Comparison of ENCODE assay signal across 36 mouse cellular contexts in the genomic region with DNA sequence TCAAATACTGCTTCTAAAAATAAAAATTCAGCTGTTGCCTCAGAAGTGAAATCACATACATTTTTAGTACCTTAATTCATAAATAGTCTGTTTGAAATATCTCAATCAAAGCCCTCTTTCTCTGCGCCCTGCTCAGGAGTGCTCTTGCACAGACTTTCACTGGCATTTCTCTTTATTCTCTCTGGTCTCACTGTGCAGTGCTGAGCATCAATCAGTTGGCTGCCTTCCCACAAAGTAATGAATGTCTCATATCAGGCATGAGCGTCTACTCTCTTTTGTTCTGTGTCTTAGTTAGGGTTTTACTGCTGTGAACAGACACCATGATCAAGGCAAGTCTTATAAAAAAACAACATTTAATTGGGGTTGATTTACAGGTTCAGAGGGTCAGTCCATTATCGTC.
DNase-seq lines count a peak whose midpoint lies in the region; ATAC-seq and TF ChIP-seq lines count a peak whose summit lies in the region.
"Had no signal": no experiment of that assay in that cellular context is flagged by ENCODE, and none has a peak within 500 bp of the region (broad histone marks: within the 10 kb centered on the region; RNA-seq: fewer than 3 reads in every experiment).

No protein-coding gene starts in this region.

- whole genome bisulfite sequencing in limb, embryonic 14.5 days: 64% methylated on average over 3 of the region's 3 CpGs
- WGBS in limb, embryonic 10.5 days: 88% methylated on average over 3 of the region's 3 CpGs
- WGBS in forebrain, embryonic 15.5 days: 18% methylated on average over 3 of the region's 3 CpGs

- H3K4me3 ChIP-seq in limb, embryonic 14.5 days (replicated peaks; ENCODE audit: low read length): no peak overlapping the region
- H3K4me3 ChIP-seq in limb, embryonic 10.5 days: no peak overlapping the region
- H3K4me3 ChIP-seq in forebrain, embryonic 15.5 days: no peak overlapping the region
- H3K4me3 ChIP-seq: embryonic facial prominence, embryonic 15.5 days; gastrocnemius, adult 2 months; hindbrain, embryonic 13.5 days; myocyte; neural tube, embryonic 13.5 days had no signal

- H3K4me2 ChIP-seq in limb, embryonic 14.5 days (replicated peaks; ENCODE audit: low read depth, low read length, severe bottlenecking): no peak overlapping the region
- H3K4me2 ChIP-seq in forebrain, embryonic 15.5 days (replicated peaks): no peak overlapping the region
- H3K4me2 ChIP-seq: embryonic facial prominence, embryonic 15.5 days; heart, embryonic 11.5 days; hindbrain, embryonic 13.5 days; neural tube, embryonic 13.5 days had no signal

- H3K9ac ChIP-seq in limb, embryonic 14.5 days (ENCODE audit: low read depth, low read length, severe bottlenecking): no peak overlapping the region
- H3K9ac ChIP-seq in forebrain, embryonic 15.5 days (replicated peaks): no peak overlapping the region
- H3K9ac ChIP-seq: embryonic facial prominence, embryonic 15.5 days; hindbrain, embryonic 13.5 days; liver, embryonic 14.5 days; neural tube, embryonic 13.5 days had no signal

- ATAC-seq in limb, embryonic 14.5 days (ENCODE audit: low FRiP score, low read depth): no peak
- peak; percentile 85 for ATAC-seq in forebrain, embryonic 15.5 days (replicated peaks)
- ATAC-seq: CD4-positive, CD25-positive, alpha-beta regulatory T cell, adult 4 months; intestine, postnatal 0 days had no signal

- H3K4me1 ChIP-seq in limb, embryonic 14.5 days (ENCODE audit: control insufficient read depth, insufficient read depth, low read length): no peaks in the 10 kb centered on the region
- no peaks in the 10 kb centered on the region for H3K4me1 ChIP-seq in limb, embryonic 10.5 days
- no peaks in the 10 kb centered on the region for H3K4me1 ChIP-seq in forebrain, embryonic 15.5 days
- H3K4me1 ChIP-seq: embryonic facial prominence, embryonic 15.5 days; hindbrain, embryonic 13.5 days; neural tube, embryonic 13.5 days had no signal

- H3K27me3 ChIP-seq in limb, embryonic 14.5 days (ENCODE audit: control insufficient read depth, insufficient read depth, low read length): no peaks in the 10 kb centered on the region
- H3K27me3 ChIP-seq in limb, embryonic 10.5 days (ENCODE audit: low read depth, poor library complexity, severe bottlenecking): no peaks in the 10 kb centered on the region
- H3K27me3 ChIP-seq in forebrain, embryonic 15.5 days: no peaks in the 10 kb centered on the region
- H3K27me3 ChIP-seq: embryonic facial prominence, embryonic 15.5 days; hindbrain, embryonic 13.5 days; neural tube, embryonic 13.5 days had no signal

- peak; percentile 4 for DNase-seq in limb, embryonic 14.5 days (ENCODE audit: low spot score)
- no peak for DNase-seq in limb, embryonic 10.5 days (ENCODE audit: low spot score)
- peak; percentile 4 for DNase-seq in retina, postnatal 1 day
- DNase-seq in retina, embryonic 14.5 days (ENCODE audit: low spot score): no peak
- no peak for DNase-seq in MN1 (ENCODE audit: low spot score)
- DNase-seq in cerebellum, postnatal 14 days: no peak
- DNase-seq: adrenal gland, adult 2 months; adrenal gland, postnatal 36 days; cerebellum, adult 11 months; cerebellum, adult 9-10 months; gastrocnemius, adult 2 months; gastrocnemius, postnatal 36 days; heart, adult 18-20 months; heart, postnatal 36 days; kidney, adult 9 months; kidney, postnatal 10 days; layer of hippocampus, postnatal 36 days; left cerebral cortex, postnatal 4 days; liver; lung, adult 2 months; lung, postnatal 10 days; right cerebral cortex, adult 18-20 months; spleen, adult 18-20 months; thymus, adult 18-20 months; thymus, postnatal 25 days had no signal

- TF ChIP-seq POLR2A in limb, embryonic 14.5 days (IDR thresholded peaks at IDR 0.05; ENCODE audit: borderline replicate concordance, extremely low read depth, insufficient read depth, insufficient read length): no peak

- no peaks in the 10 kb centered on the region for H3K9me3 ChIP-seq in limb, embryonic 14.5 days (ENCODE audit: control insufficient read depth, low read length)
- no peaks in the 10 kb centered on the region for H3K9me3 ChIP-seq in limb, embryonic 10.5 days (replicated peaks)
- H3K9me3 ChIP-seq in forebrain, embryonic 15.5 days: no peaks in the 10 kb centered on the region
- H3K9me3 ChIP-seq: embryonic facial prominence, embryonic 15.5 days; hindbrain, embryonic 13.5 days; neural tube, embryonic 13.5 days had no signal

- no peak overlapping the region for H3K27ac ChIP-seq in limb, embryonic 14.5 days (replicated peaks; ENCODE audit: low read depth, low read length)
- H3K27ac ChIP-seq in limb, embryonic 10.5 days: no peak overlapping the region
- no peak overlapping the region for H3K27ac ChIP-seq in forebrain, embryonic 15.5 days (replicated peaks)
- H3K27ac ChIP-seq: embryonic facial prominence, embryonic 15.5 days; gastrocnemius, adult 2 months; hindbrain, embryonic 13.5 days; liver, embryonic 14.5 days; macrophage; neural tube, embryonic 13.5 days; stomach, postnatal 0 days had no signal

- H3K36me3 ChIP-seq in limb, embryonic 14.5 days (ENCODE audit: control insufficient read depth, insufficient read depth, low read length): no peaks in the 10 kb centered on the region
- no peaks in the 10 kb centered on the region for H3K36me3 ChIP-seq in limb, embryonic 10.5 days
- H3K36me3 ChIP-seq in forebrain, embryonic 15.5 days: no peaks in the 10 kb centered on the region
- H3K36me3 ChIP-seq: embryonic facial prominence, embryonic 15.5 days; hindbrain, embryonic 13.5 days; neural tube, embryonic 13.5 days had no signal

Comparison
In these comparisons a context has a peak if more than half of its experiments do, and no peak if none do; other contexts are left out.
1. DNase-seq: peak in limb, embryonic 14.5 days (single experiment) and retina, postnatal 1 day (single experiment); none in limb, embryonic 10.5 days (single experiment), retina, embryonic 14.5 days (single experiment), MN1 (single experiment) and cerebellum, postnatal 14 days (0 of 2).